Mouse (Mus musculus) lung, adult 2 months (tissue): Measurements from ENCODE around the gene Mllt3.

Experiments
- CTCF ChIP-seq: fragments of 200-500 bp; IDR thresholded peaks from 2 replicates; pipeline ENCODE4 v1.5.1; 2011; ENCODE audit warnings: mild to moderate bottlenecking, low read length, control low read depth; ENCODE audit not compliant: insufficient read depth
- POLR2A ChIP-seq: fragments of 200-500 bp; IDR thresholded peaks from 2 replicates; pipeline ENCODE4 v1.6.1; 2011; ENCODE audit warnings: low read depth, mild to moderate bottlenecking, control low read depth, low read length, borderline replicate concordance; ENCODE audit errors: extremely low read depth

- TF ChIP-seq CTCF (no peak), POLR2A (no peak)
These were observed 90.2 kb downstream of the Mllt3 start for GRCm38 (mm10) chr4:87942921-87943403.
